Mouse (Mus musculus) C2C12 (cell line): ENCODE results near the gene Rrp12. TPM values are rescaled to one million over a fixed set of nuclear protein-coding genes. Genes with fewer than 3 reads are reported as not detected.

ENCODE experiments used
- H3K27me3 ChIP-seq: one replicate; pipeline ENCODE4 v1.6.1; 2011; ENCODE audit not compliant: control insufficient read depth, insufficient read depth, insufficient read length
- H3K36me3 ChIP-seq: one replicate; pipeline ENCODE4 v1.6.1; 2011; ENCODE audit not compliant: control insufficient read depth, insufficient read depth
- H3K4me3 ChIP-seq: one replicate; pipeline ENCODE4 v1.5.1; 2011; ENCODE audit warnings: mild to moderate bottlenecking, control low read depth; ENCODE audit not compliant: poor library complexity, insufficient read depth, severe bottlenecking
- H3K79me2 ChIP-seq: one replicate; pipeline ENCODE4 v1.6.1; 2011; ENCODE audit not compliant: control insufficient read depth, insufficient read depth
- H3K79me3 ChIP-seq: one replicate; pipeline ENCODE4 v1.6.1; 2011; ENCODE audit warnings: low read depth, control low read depth
- H3ac ChIP-seq: one replicate; pipeline ENCODE3; 2011; ENCODE audit warnings: low read depth; ENCODE audit not compliant: control insufficient read depth, insufficient read length
- CEBPB ChIP-seq: IDR thresholded peaks from one replicate; pipeline ENCODE4 v1.6.1; 2011; ENCODE audit warnings: low read depth, mild to moderate bottlenecking, control low read depth, moderate library complexity
- CTCF ChIP-seq: IDR thresholded peaks from one replicate; pipeline ENCODE4 v1.5.1; 2011; ENCODE audit not compliant: control insufficient read depth, insufficient read depth, insufficient read length
- FOSL1 ChIP-seq: IDR thresholded peaks from one replicate; pipeline ENCODE4 v1.8.0; 2011; ENCODE audit warnings: mild to moderate bottlenecking, low read length; ENCODE audit not compliant: poor library complexity, insufficient read depth, severe bottlenecking
- MAX ChIP-seq: IDR thresholded peaks from one replicate; pipeline ENCODE4 v1.6.1; 2011; ENCODE audit warnings: mild to moderate bottlenecking, control low read depth
- MYOD1 ChIP-seq: IDR thresholded peaks from one replicate; pipeline ENCODE4 v1.6.1; 2011; ENCODE audit warnings: low read depth; ENCODE audit not compliant: control insufficient read depth, insufficient read length
- MYOG ChIP-seq: IDR thresholded peaks from one replicate; pipeline ENCODE4 v1.6.1; 2011; ENCODE audit not compliant: control insufficient read depth, insufficient read length; ENCODE audit errors: extremely low read depth
- USF1 ChIP-seq: IDR thresholded peaks from one replicate; pipeline ENCODE4 v1.6.1; 2011; ENCODE audit warnings: low read depth, mild to moderate bottlenecking, control low read depth, moderate library complexity
- polyA plus RNA-seq: library from polyadenylated mRNA; unstranded; fragments of >200 nt; fragmentation: generic; extraction: Trizol; gene quantifications from one replicate; pipeline ENCODE4 v1.2.1, GENCODE M21; 2012; ENCODE audit warnings: missing spikeins

The Rrp12 gene
- polyA plus RNA-seq, 1 experiment, result 33.6 TPM

DNA sequence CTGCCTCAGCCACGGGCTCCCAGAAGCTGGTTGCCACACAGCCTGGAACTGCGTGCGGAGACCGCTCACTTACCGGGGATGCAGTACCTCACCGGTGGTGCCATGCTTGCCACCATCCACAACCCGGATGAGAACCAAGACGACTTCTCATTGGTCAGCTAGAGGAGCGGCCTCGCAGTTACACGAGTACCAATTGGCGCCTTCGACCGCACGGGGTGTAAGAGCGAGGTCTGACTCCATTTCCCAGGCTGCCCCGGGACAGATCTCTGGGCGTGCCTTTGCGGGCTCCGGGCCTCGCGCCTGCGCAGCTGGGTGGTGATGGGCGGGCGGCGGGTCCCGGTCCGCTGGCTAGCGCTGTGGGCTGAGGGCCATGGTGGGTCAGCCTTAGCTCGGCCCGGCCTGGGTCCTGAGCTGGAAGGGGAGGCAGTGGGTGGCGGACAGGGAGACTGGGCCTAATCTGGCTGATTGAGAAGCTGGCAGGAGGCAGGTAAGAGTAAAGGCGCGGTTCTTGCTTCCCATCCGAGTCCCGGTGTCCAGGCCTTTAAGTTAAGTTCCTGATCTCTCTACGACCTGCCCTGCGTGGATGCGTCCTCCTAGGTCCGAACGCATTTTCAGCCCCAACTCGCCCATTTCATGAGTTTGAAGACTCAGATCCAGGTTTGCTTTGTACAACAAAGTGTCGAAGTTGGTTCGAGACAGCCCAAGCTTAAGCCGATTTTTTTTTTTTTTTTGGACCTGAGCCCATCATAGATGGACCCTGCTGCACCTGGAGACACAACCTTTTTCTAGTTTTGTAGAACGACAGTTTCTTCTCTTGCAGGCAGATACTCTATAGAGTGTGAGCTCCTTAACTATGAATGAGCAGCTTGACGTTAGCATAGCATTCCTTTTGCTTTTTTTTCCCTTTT, 37.5 kb upstream of the Rrp12 start, which contains the start of the genes Exosc1 and Zdhhc16:
Gene Exosc1 (minus strand): TSS at position 245 of the 908 bp plus-strand sequence.
Gene Zdhhc16 (plus strand): TSS at position 302 of the 908 bp plus-strand sequence.
- Histone ChIP-seq H3K79me3 (peaks cover 60% of the 10 kb centered on the region), H3ac (peak within 1 kb of the TSS; percentile 85), H3K4me3 (peak within 1 kb of the TSS; percentile 98), H3K36me3 (peaks cover 35% of the 10 kb centered on the region), H3K27me3 (no peaks in the 10 kb centered on the region), H3K79me2 (peaks cover 79% of the 10 kb centered on the region)
- TF ChIP-seq CTCF (no peak), MAX (peak; percentile 78), USF1 (peak; percentile 55)

DNA sequence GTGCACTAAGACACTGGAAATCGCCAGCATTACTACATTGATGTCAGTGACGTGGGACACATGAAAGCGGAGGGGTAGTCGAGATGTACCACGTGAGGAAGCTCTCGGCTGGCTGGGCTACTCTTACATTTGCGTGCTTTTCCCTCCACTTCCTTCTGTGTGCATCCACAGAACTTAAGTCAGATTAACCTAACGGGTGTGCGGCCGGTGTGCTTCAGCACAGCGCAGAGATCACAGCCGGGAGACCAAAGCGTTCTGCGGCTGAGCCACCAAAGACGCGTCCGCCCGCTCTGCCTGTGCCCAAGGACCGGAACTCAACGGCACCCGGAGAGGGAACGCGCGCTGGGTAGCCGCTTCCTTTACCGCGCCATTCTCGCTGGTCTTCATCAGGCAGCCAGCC, 36.7 kb upstream of the Rrp12 start:
- no peak for TF ChIP-seq CTCF
- no peak for TF ChIP-seq MYOG
- no peak for TF ChIP-seq MAX
- TF ChIP-seq FOSL1, result no peak
- no peak for TF ChIP-seq MYOD1
- peak; percentile 72 for TF ChIP-seq USF1
- no peak for TF ChIP-seq CEBPB
- H3K4me3 ChIP-seq, result peak overlapping the region; percentile 98
- peaks cover 35% of the 10 kb centered on the region for H3K36me3 ChIP-seq
- H3K27me3 ChIP-seq, result no peaks in the 10 kb centered on the region
- H3ac ChIP-seq, result peak overlapping the region; percentile 80
- peaks cover 71% of the 10 kb centered on the region for H3K79me2 ChIP-seq
- H3K79me3 ChIP-seq, result peaks cover 53% of the 10 kb centered on the region

- peaks cover 16% of the 10 kb centered on the region for H3K79me3 ChIP-seq
- no peak overlapping the region for H3ac ChIP-seq
- no peak for TF ChIP-seq MYOG
- no peak for TF ChIP-seq CEBPB
- no peak for TF ChIP-seq USF1
- TF ChIP-seq MAX, result no peak
- no peak for TF ChIP-seq MYOD1
- no peak for TF ChIP-seq CTCF
- TF ChIP-seq FOSL1, result no peak
- no peak overlapping the region for H3K4me3 ChIP-seq
- H3K27me3 ChIP-seq, result no peaks in the 10 kb centered on the region
- peaks cover 18% of the 10 kb centered on the region for H3K79me2 ChIP-seq
- peaks cover 87% of the 10 kb centered on the region for H3K36me3 ChIP-seq
Measured at GRCm38 (mm10) chr19:41920412-41921067, 24.6 kb upstream of the Rrp12 start.

GRCm38 (mm10) chr19:41919471-41919870, 23.5 kb upstream of the Rrp12 start:
- Histone ChIP-seq H3ac (no peak overlapping the region), H3K79me3 (peaks cover 25% of the 10 kb centered on the region), H3K79me2 (peaks cover 29% of the 10 kb centered on the region), H3K4me3 (no peak overlapping the region), H3K36me3 (peaks cover 91% of the 10 kb centered on the region), H3K27me3 (no peaks in the 10 kb centered on the region)
- TF ChIP-seq MYOD1 (no peak), CTCF (no peak), MAX (no peak), FOSL1 (no peak), USF1 (no peak)

GRCm38 (mm10) chr19:41916853-41917252, 20.9 kb upstream of the Rrp12 start:
- peaks cover 76% of the 10 kb centered on the region for H3K36me3 ChIP-seq
- no peak for TF ChIP-seq FOSL1
- no peak for TF ChIP-seq MYOG
- TF ChIP-seq MAX, result no peak
- no peak for TF ChIP-seq MYOD1
- TF ChIP-seq CEBPB, result no peak
- TF ChIP-seq CTCF, result no peak
- H3K79me2 ChIP-seq, result peaks cover 55% of the 10 kb centered on the region

More at GRCm38 (mm10) chr19:41916853-41917252, 20.9 kb upstream of the Rrp12 start:
- Histone ChIP-seq H3K27me3 (no peaks in the 10 kb centered on the region), H3K79me3 (peaks cover 51% of the 10 kb centered on the region), H3ac (no peak overlapping the region), H3K4me3 (no peak overlapping the region)
